Mouse (Mus musculus) liver, embryonic 11.5 days (tissue): Measurements from ENCODE around the gene Cdk15. TPM values are rescaled to one million over a fixed set of nuclear protein-coding genes. Genes with fewer than 3 reads are reported as not detected.

ENCODE experiments used
- ATAC-seq: fragments of 200-750 bp; cut with Nextera tagmentation; replicated peaks from 2 replicates; pipeline ENCODE4 v1.8.0; 2017; ENCODE audit warnings: moderate number of reproducible peaks, mild to moderate bottlenecking, moderate TSS enrichment, moderate library complexity; ENCODE audit not compliant: low FRiP score
- DNase-seq: peaks from one replicate; pipeline ENCODE4 v3.0.0-alpha.2; 2017; ENCODE audit warnings: low spot score
- H3K27ac ChIP-seq: fragments of 300-500 bp; sonication (generic); 2 replicates; pipeline ENCODE4 v1.5.1; 2014; ENCODE audit warnings: mild to moderate bottlenecking, low read depth, low read length, control low read depth
- H3K27me3 ChIP-seq: fragments of 300-500 bp; sonication (generic); replicated peaks from 2 replicates; pipeline ENCODE4 v1.6.1; 2014; ENCODE audit warnings: low read length, mixed read lengths; ENCODE audit not compliant: control insufficient read depth, insufficient read depth
- H3K36me3 ChIP-seq: fragments of 300-500 bp; sonication (generic); 2 replicates; pipeline ENCODE4 v1.6.1; 2014; ENCODE audit warnings: mild to moderate bottlenecking, low read length, moderate library complexity, mixed read lengths; ENCODE audit not compliant: control insufficient read depth, insufficient read depth
- H3K4me1 ChIP-seq: fragments of 300-500 bp; sonication (generic); replicated peaks from 2 replicates; pipeline ENCODE4 v1.6.1; 2014; ENCODE audit warnings: low read length, mixed read lengths; ENCODE audit not compliant: control insufficient read depth, insufficient read depth
- H3K4me2 ChIP-seq: fragments of 300-500 bp; sonication (generic); 2 replicates; pipeline ENCODE4 v1.6.1; 2014; ENCODE audit warnings: mild to moderate bottlenecking, control low read depth, moderate library complexity
- H3K4me3 ChIP-seq: fragments of 300-500 bp; sonication (generic); 2 replicates; pipeline ENCODE4 v1.5.1; 2014; ENCODE audit warnings: low read depth, low read length, control low read depth
- H3K9ac ChIP-seq: fragments of 300-500 bp; sonication (generic); 2 replicates; pipeline ENCODE4 v1.6.1; 2014; ENCODE audit warnings: low read depth, low read length, control low read depth
- H3K9me3 ChIP-seq: fragments of 300-500 bp; sonication (generic); 2 replicates; pipeline ENCODE4 v1.6.1; 2016; ENCODE audit warnings: low read length, inconsistent platforms, mixed read lengths; ENCODE audit not compliant: control insufficient read depth
- WGBS: fragments of 180-500 bp; shearing (Covaris S2); extraction: QIAGEN DNeasy Blood & Tissue Kit; methylation state at CpG from one replicate; pipeline ENCODE4 v1.1.7; 2014; 5-methylcytosine and 5-hydroxymethylcytosine counted together
- polyA plus RNA-seq: library from polyadenylated mRNA; unstranded; fragments of >200 nt; fragmentation: Nextera tagmentation; extraction: Ambion mirVana; gene quantifications from 2 replicates; pipeline ENCODE4 v1.2.1, GENCODE M21; 2014

Cdk15 gene
- polyA plus RNA-seq, 1 experiment from 2014 or later, result 0.21 TPM

GRCm38 (mm10) chr1:59368649-59369319 is 112.1 kb downstream of the Cdk15 start:
- ATAC-seq (no peak), DNase-seq (no peak)
- Histone ChIP-seq H3K4me2 (no peak overlapping the region; the same call in 1 of the 2 replicates), H3K9ac (no peak overlapping the region), H3K27ac (peak overlapping the region; percentile 54), H3K4me3 (no peak overlapping the region), H3K36me3 (no peaks in the 10 kb centered on the region), H3K4me1 (peaks cover 28% of the 10 kb centered on the region), H3K9me3 (no peaks in the 10 kb centered on the region), H3K27me3 (no peaks in the 10 kb centered on the region)
- WGBS, result 47% methylated on average over 10 of the region's 10 CpGs

GRCm38 (mm10) chr1:59369320-59369685 is 112.6 kb downstream of the Cdk15 start:
- WGBS, result 73% methylated on average over 7 of the region's 7 CpGs
- H3K27ac ChIP-seq, result no peak overlapping the region
- no peak overlapping the region for H3K4me3 ChIP-seq
- H3K4me2 ChIP-seq, result no peak overlapping the region
- H3K36me3 ChIP-seq, result no peaks in the 10 kb centered on the region
- ATAC-seq, result no peak
- no peak for DNase-seq
- H3K27me3 ChIP-seq, result no peaks in the 10 kb centered on the region
- H3K4me1 ChIP-seq, result peaks cover 28% of the 10 kb centered on the region
- no peaks in the 10 kb centered on the region for H3K9me3 ChIP-seq
- no peak overlapping the region for H3K9ac ChIP-seq

- H3K9me3 ChIP-seq, result no peaks in the 10 kb centered on the region
- H3K4me2 ChIP-seq, result no peak overlapping the region
- no peak overlapping the region for H3K27ac ChIP-seq
- H3K4me3 ChIP-seq, result no peak overlapping the region
- no peaks in the 10 kb centered on the region for H3K27me3 ChIP-seq
- DNase-seq (no peak), ATAC-seq (0 out of 2 replicates have a peak, but pooled peaks have one; percentile 18)
- peaks cover 23% of the 10 kb centered on the region for H3K4me1 ChIP-seq
- H3K9ac ChIP-seq, result no peak overlapping the region
- no peaks in the 10 kb centered on the region for H3K36me3 ChIP-seq
Observed at GRCm38 (mm10) chr1:59370355-59370950, 113.7 kb downstream of the Cdk15 start.

- H3K4me3 ChIP-seq, result no peak overlapping the region
- ATAC-seq, result no peak
- no peak for DNase-seq
- H3K9ac ChIP-seq, result peak overlapping the region; percentile 5; the same call in 1 of the 2 replicates
- H3K4me1 ChIP-seq, result peaks cover 9% of the 10 kb centered on the region; the same call in 1 of the 2 replicates
- peak overlapping the region; percentile 12; the same call in 1 of the 2 replicates for H3K4me2 ChIP-seq
- H3K27me3 ChIP-seq, result no peaks in the 10 kb centered on the region
- no peak overlapping the region for H3K27ac ChIP-seq
- 21% methylated on average over 13 of the region's 13 CpGs for WGBS
- no peaks in the 10 kb centered on the region for H3K9me3 ChIP-seq
- H3K36me3 ChIP-seq, result no peaks in the 10 kb centered on the region
Observed at GRCm38 (mm10) chr1:59376021-59376548, 119.4 kb downstream of the Cdk15 start.

- H3K9me3 ChIP-seq, result no peaks in the 10 kb centered on the region
- H3K4me1 ChIP-seq, result peaks cover 9% of the 10 kb centered on the region; the same call in 1 of the 2 replicates
- 13% methylated on average over 3 of the region's 3 CpGs for WGBS
- H3K27ac ChIP-seq, result no peak overlapping the region
- no peaks in the 10 kb centered on the region for H3K27me3 ChIP-seq
- H3K4me2 ChIP-seq, result peak overlapping the region; percentile 12; the same call in 1 of the 2 replicates
- no peaks in the 10 kb centered on the region for H3K36me3 ChIP-seq
- H3K4me3 ChIP-seq, result no peak overlapping the region
- DNase-seq, result no peak
- no peak overlapping the region; the same call in 1 of the 2 replicates for H3K9ac ChIP-seq
- ATAC-seq, result 0 out of 2 replicates have a peak, but pooled peaks have one; percentile 15
Observed at GRCm38 (mm10) chr1:59376557-59376956, 119.9 kb downstream of the Cdk15 start.

GRCm38 (mm10) chr1:59377312-59377711 is 120.6 kb downstream of the Cdk15 start:
- no peaks in the 10 kb centered on the region for H3K36me3 ChIP-seq
- no peaks in the 10 kb centered on the region for H3K27me3 ChIP-seq
- H3K9ac ChIP-seq, result no peak overlapping the region
- DNase-seq, result no peak
- no peak overlapping the region for H3K4me2 ChIP-seq
- 49% methylated on average over 9 of the region's 9 CpGs for WGBS
- peaks cover 9% of the 10 kb centered on the region; the same call in 1 of the 2 replicates for H3K4me1 ChIP-seq
- no peak overlapping the region for H3K27ac ChIP-seq
- no peaks in the 10 kb centered on the region for H3K9me3 ChIP-seq
- H3K4me3 ChIP-seq, result no peak overlapping the region
- no peak for ATAC-seq

GRCm38 (mm10) chr1:59380926-59381325 is 124.2 kb downstream of the Cdk15 start:
- H3K4me1 ChIP-seq, result peaks cover 12% of the 10 kb centered on the region; the same call in 1 of the 2 replicates
- no peak overlapping the region for H3K4me2 ChIP-seq
- no peak overlapping the region for H3K9ac ChIP-seq
- ATAC-seq (no peak), DNase-seq (no peak)
- no peaks in the 10 kb centered on the region for H3K36me3 ChIP-seq
- H3K27ac ChIP-seq, result no peak overlapping the region
- WGBS, result 66% methylated on average over 10 of the region's 10 CpGs
- no peak overlapping the region for H3K4me3 ChIP-seq
- H3K9me3 ChIP-seq, result no peaks in the 10 kb centered on the region
- no peaks in the 10 kb centered on the region for H3K27me3 ChIP-seq

GRCm38 (mm10) chr1:59381483-59381882 is 124.8 kb downstream of the Cdk15 start:
- H3K4me3 ChIP-seq, result no peak overlapping the region
- no peak overlapping the region for H3K9ac ChIP-seq
- H3K4me1 ChIP-seq, result peaks cover 8% of the 10 kb centered on the region; the same call in 1 of the 2 replicates
- DNase-seq (no peak), ATAC-seq (no peak)
- H3K36me3 ChIP-seq, result no peaks in the 10 kb centered on the region
- no peaks in the 10 kb centered on the region for H3K9me3 ChIP-seq
- no peak overlapping the region for H3K4me2 ChIP-seq
- 70% methylated on average over 7 of the region's 7 CpGs for WGBS
- H3K27me3 ChIP-seq, result no peaks in the 10 kb centered on the region
- H3K27ac ChIP-seq, result no peak overlapping the region
